Mouse (Mus musculus): ENCODE data around the gene Tspan11.

Tspan11 gene

GRCm38 (mm10) chr6:127942421-127942820 lies 55.0 kb downstream of the Tspan11 start:
- DNase-seq, result no peak

- peak; percentile 64 to 77 for DNase-seq
Measured at GRCm38 (mm10) chr6:127945725-127946124, 58.3 kb downstream of the Tspan11 start.

- DNase-seq, result no peak
Measured at GRCm38 (mm10) chr6:127948656-127949055, 61.3 kb downstream of the Tspan11 start.

- no peak for DNase-seq
Measured at GRCm38 (mm10) chr6:127949885-127950284, 62.5 kb downstream of the Tspan11 start.

GRCm38 (mm10) chr6:127953071-127953470 lies 65.7 kb downstream of the Tspan11 start:
- DNase-seq, result no peak

GRCm38 (mm10) chr6:127956172-127956571 lies 68.8 kb downstream of the Tspan11 start:
- no peak for DNase-seq

GRCm38 (mm10) chr6:127960203-127960602 lies 72.8 kb downstream of the Tspan11 start:
- DNase-seq, result no peak

GRCm38 (mm10) chr6:127965497-127965896 lies 78.1 kb downstream of the Tspan11 start:
- DNase-seq, result no peak

GRCm38 (mm10) chr6:127969709-127970108 lies 82.3 kb downstream of the Tspan11 start:
- no peak for DNase-seq

- DNase-seq, result peak; percentile 73 to 87
Measured at GRCm38 (mm10) chr6:127970120-127970519, 82.7 kb downstream of the Tspan11 start.

GRCm38 (mm10) chr6:127970848-127971247 lies 83.5 kb downstream of the Tspan11 start:
- DNase-seq, result no peak

GRCm38 (mm10) chr6:127971931-127972330 lies 84.5 kb downstream of the Tspan11 start:
- DNase-seq, result no peak

GRCm38 (mm10) chr6:127973553-127973952 lies 86.2 kb downstream of the Tspan11 start:
- DNase-seq, result no peak

- no peak for DNase-seq
Measured at GRCm38 (mm10) chr6:127974000-127974399, 86.6 kb downstream of the Tspan11 start.

- no peak for DNase-seq
Measured at GRCm38 (mm10) chr6:127976695-127977094, 89.3 kb downstream of the Tspan11 start.

GRCm38 (mm10) chr6:127978941-127979340 lies 91.6 kb downstream of the Tspan11 start:
- DNase-seq, result no peak

- no peak for DNase-seq
Measured at GRCm38 (mm10) chr6:127979831-127980230, 92.4 kb downstream of the Tspan11 start.

- peak in 1 of 2 experiments; percentile 23 for DNase-seq
Measured at GRCm38 (mm10) chr6:127980381-127981045, 93.1 kb downstream of the Tspan11 start.

- peak; percentile 64 to 72 for DNase-seq
Measured at GRCm38 (mm10) chr6:127981176-127981575, 93.8 kb downstream of the Tspan11 start.

- DNase-seq, result no peak
Measured at GRCm38 (mm10) chr6:127986357-127986756, 99.0 kb downstream of the Tspan11 start.

GRCm38 (mm10) chr6:127987374-127987773 lies 100.0 kb downstream of the Tspan11 start:
- DNase-seq, result no peak

- DNase-seq, result no peak
Measured at GRCm38 (mm10) chr6:127988944-127989494, 101.6 kb downstream of the Tspan11 start.

GRCm38 (mm10) chr6:127989624-127990212 lies 102.3 kb downstream of the Tspan11 start:
- DNase-seq, result peak; percentile 67 to 72

- DNase-seq, result no peak
Measured at GRCm38 (mm10) chr6:127991509-127992176, 104.3 kb downstream of the Tspan11 start.
